Mouse (Mus musculus) olfactory bulb, adult 2 months (tissue): ENCODE measurements at regions not wholly inside any gene's neighbourhood (a gene's known extent, or its start where the extent isn't known, plus 50 kb on each side); places are given as distances from the start of the nearest gene placed in this dataset.

Experiments used
- H3K27ac ChIP-seq: fragments of 200-500 bp; 2 replicates; pipeline ENCODE4 v1.5.1; 2012; ENCODE audit warnings: low read depth, low read length; ENCODE audit not compliant: insufficient read depth
- H3K4me1 ChIP-seq: fragments of 200-500 bp; 2 replicates; pipeline ENCODE4 v1.6.1; 2012; ENCODE audit warnings: low read length; ENCODE audit not compliant: control insufficient read depth, insufficient read depth
- H3K4me3 ChIP-seq: fragments of 200-500 bp; 2 replicates; pipeline ENCODE4 v1.5.1; 2012; ENCODE audit warnings: mild to moderate bottlenecking, low read depth, low read length, moderate library complexity; ENCODE audit not compliant: insufficient read depth
- CTCF ChIP-seq: fragments of 200-500 bp; IDR thresholded peaks from 2 replicates; pipeline ENCODE4 v1.5.1; 2012; ENCODE audit warnings: low read depth, mild to moderate bottlenecking, low read length, moderate library complexity; ENCODE audit not compliant: insufficient read depth
- POLR2A ChIP-seq: fragments of 200-500 bp; IDR thresholded peaks from 2 replicates; pipeline ENCODE4 v1.6.1; 2012; ENCODE audit warnings: mild to moderate bottlenecking, low read depth, low read length, moderate library complexity; ENCODE audit not compliant: insufficient read depth
- WGBS: fragments of 180-500 bp; shearing (Covaris S2); methylation state at CpG from one replicate; pipeline ENCODE4 v1.1.7; 2018; 5-methylcytosine and 5-hydroxymethylcytosine counted together

- Histone ChIP-seq H3K4me3 (no peak overlapping the region), H3K4me1 (no peaks in the 10 kb centered on the region), H3K27ac (no peak overlapping the region)
- TF ChIP-seq POLR2A (no peak), CTCF (no peak)
- 91% methylated on average over 5 of the region's 5 CpGs for WGBS
Measured at GRCm38 (mm10) chr16:58194619-58195497, 213.4 kb upstream of the Dcbld2 start.

- WGBS = 63% methylated on average over 2 of the region's 2 CpGs
- H3K4me3 ChIP-seq = no peak overlapping the region
- no peaks in the 10 kb centered on the region for H3K4me1 ChIP-seq
- H3K27ac ChIP-seq = no peak overlapping the region
- no peak for TF ChIP-seq CTCF
- no peak for TF ChIP-seq POLR2A
Measured at GRCm38 (mm10) chr16:58211872-58212271, 196.4 kb upstream of the Dcbld2 start.

- Histone ChIP-seq H3K27ac (no peak overlapping the region), H3K4me3 (no peak overlapping the region), H3K4me1 (no peaks in the 10 kb centered on the region)
- TF ChIP-seq CTCF (no peak), POLR2A (no peak)
Measured at GRCm38 (mm10) chr16:58234686-58235085, 173.6 kb upstream of the Dcbld2 start.

GRCm38 (mm10) chr16:58236857-58237256, 171.4 kb upstream of the Dcbld2 start:
- TF ChIP-seq POLR2A = no peak
- TF ChIP-seq CTCF = no peak
- WGBS = 88% methylated on average over 1 of the region's 1 CpGs
- Histone ChIP-seq H3K4me3 (no peak overlapping the region), H3K4me1 (no peaks in the 10 kb centered on the region), H3K27ac (no peak overlapping the region)

GRCm38 (mm10) chr16:58276281-58276680, 132.0 kb upstream of the Dcbld2 start:
- TF ChIP-seq POLR2A = no peak
- TF ChIP-seq CTCF = no peak
- 94% methylated on average over 3 of the region's 3 CpGs for WGBS
- H3K4me1 ChIP-seq = no peaks in the 10 kb centered on the region
- H3K4me3 ChIP-seq = no peak overlapping the region
- H3K27ac ChIP-seq = no peak overlapping the region

- no peak overlapping the region for H3K27ac ChIP-seq
- H3K4me1 ChIP-seq = no peaks in the 10 kb centered on the region
- no peak overlapping the region for H3K4me3 ChIP-seq
- 55% methylated on average over 3 of the region's 3 CpGs for WGBS
- TF ChIP-seq POLR2A (no peak), CTCF (no peak)
Measured at GRCm38 (mm10) chr16:58281474-58281873, 126.8 kb upstream of the Dcbld2 start.

GRCm38 (mm10) chr16:58294457-58294856, 113.8 kb upstream of the Dcbld2 start:
- Histone ChIP-seq H3K4me3 (no peak overlapping the region), H3K27ac (no peak overlapping the region), H3K4me1 (no peaks in the 10 kb centered on the region)
- WGBS = 86% methylated on average over 3 of the region's 3 CpGs
- TF ChIP-seq CTCF (no peak), POLR2A (no peak)

GRCm38 (mm10) chr16:58295128-58295527, 113.1 kb upstream of the Dcbld2 start:
- Histone ChIP-seq H3K4me3 (no peak overlapping the region), H3K27ac (no peak overlapping the region), H3K4me1 (no peaks in the 10 kb centered on the region)
- TF ChIP-seq CTCF (no peak), POLR2A (no peak)
- 49% methylated on average over 1 of the region's 1 CpGs for WGBS

GRCm38 (mm10) chr16:58299495-58299894, 108.7 kb upstream of the Dcbld2 start:
- TF ChIP-seq CTCF = no peak
- TF ChIP-seq POLR2A = no peak
- 6% methylated on average over 4 of the region's 4 CpGs for WGBS
- Histone ChIP-seq H3K27ac (no peak overlapping the region), H3K4me1 (no peaks in the 10 kb centered on the region), H3K4me3 (no peak overlapping the region)

GRCm38 (mm10) chr16:58300098-58300497, 108.1 kb upstream of the Dcbld2 start:
- Histone ChIP-seq H3K4me3 (no peak overlapping the region), H3K4me1 (no peaks in the 10 kb centered on the region), H3K27ac (no peak overlapping the region)
- no peak for TF ChIP-seq POLR2A
- no peak for TF ChIP-seq CTCF
- 97% methylated on average over 6 of the region's 6 CpGs for WGBS
